Mouse (Mus musculus) embryonic fibroblast, embryonic 13.5 days (primary cell): ENCODE data around the gene Cog5. TPM values are rescaled to one million over a fixed set of nuclear protein-coding genes. Genes with fewer than 3 reads are reported as not detected.

Experiments
- H3K27ac ChIP-seq: 2 replicates; pipeline ENCODE4 v1.5.1; 2012; ENCODE audit warnings: low read length, control low read depth, inconsistent platforms; ENCODE audit not compliant: insufficient read depth
- H3K4me1 ChIP-seq: 2 replicates; pipeline ENCODE4 v1.6.1; 2011; ENCODE audit warnings: low read length; ENCODE audit not compliant: control insufficient read depth, insufficient read depth
- H3K4me3 ChIP-seq: 2 replicates; pipeline ENCODE4 v1.5.1; 2011; ENCODE audit warnings: mild to moderate bottlenecking, control low read depth, low read length; ENCODE audit not compliant: insufficient read depth
- CTCF ChIP-seq: IDR thresholded peaks from 2 replicates; pipeline ENCODE4 v1.5.1; 2011; ENCODE audit warnings: mild to moderate bottlenecking, control low read depth, low read length, moderate library complexity, borderline replicate concordance; ENCODE audit not compliant: insufficient read depth
- POLR2A ChIP-seq: IDR thresholded peaks from 2 replicates; pipeline ENCODE4 v1.6.1; 2011; ENCODE audit warnings: low read depth, mild to moderate bottlenecking, control low read depth, low read length, moderate library complexity
- polyA plus RNA-seq: library from polyadenylated mRNA; stranded (reverse); fragments of >200 nt; gene quantifications from 2 replicates; pipeline ENCODE4 v1.2.4, GENCODE M21; 2011; ENCODE audit warnings: low read depth; ENCODE audit not compliant: missing spikeins, insufficient read length

Cog5 gene
- polyA plus RNA-seq, 1 experiment = 48.3 TPM

DNA sequence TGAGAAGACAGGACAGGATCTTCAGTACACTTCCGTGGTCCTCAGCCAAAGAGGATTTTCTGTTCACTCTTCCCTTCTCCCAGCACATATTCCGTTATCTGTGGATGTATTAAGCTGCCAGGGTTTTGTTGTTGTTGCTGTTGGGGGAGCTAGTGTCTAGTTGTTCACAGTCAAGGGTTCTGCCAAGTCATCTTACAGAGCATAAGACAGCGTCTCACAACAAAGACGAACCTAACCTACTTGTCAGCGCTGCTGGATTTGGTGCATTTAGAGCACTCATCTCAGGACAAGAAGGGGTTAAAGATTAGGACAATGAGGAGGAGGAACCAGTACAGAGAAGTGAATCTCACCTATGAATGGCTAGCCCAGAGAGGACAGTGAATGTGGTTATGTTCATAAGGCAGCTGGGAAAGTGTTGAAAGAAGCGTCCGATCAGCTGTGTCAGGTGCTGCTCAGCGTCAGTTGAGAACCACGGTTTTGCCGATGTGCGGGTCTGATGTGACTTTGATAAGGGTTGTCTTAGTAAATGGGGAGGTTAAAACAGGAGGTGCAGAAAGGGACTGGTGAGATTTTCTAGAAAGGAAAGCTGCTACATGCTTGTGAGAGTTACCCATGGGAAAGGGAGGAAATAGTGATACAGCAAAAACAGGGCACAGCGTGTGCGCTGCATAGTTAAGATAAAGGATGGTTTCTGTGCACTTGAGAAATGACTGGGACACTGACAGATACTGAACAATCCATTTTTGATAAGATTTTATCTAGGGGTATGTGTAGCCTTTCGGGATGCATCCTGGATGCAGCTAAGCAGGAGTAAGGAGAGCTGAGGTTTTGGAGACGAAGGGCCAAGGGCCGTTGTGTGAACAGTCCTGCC is 208.2 kb downstream of the Cog5 start:
- TF ChIP-seq POLR2A (no peak), CTCF (no peak)
- Histone ChIP-seq H3K4me3 (no peak overlapping the region), H3K4me1 (no peaks in the 10 kb centered on the region), H3K27ac (no peak overlapping the region)

GRCm38 (mm10) chr12:31876775-31877174 is 222.1 kb downstream of the Cog5 start:
- Histone ChIP-seq H3K4me1 (no peaks in the 10 kb centered on the region), H3K27ac (no peak overlapping the region), H3K4me3 (no peak overlapping the region)
- no peak for TF ChIP-seq POLR2A
- no peak for TF ChIP-seq CTCF

- Histone ChIP-seq H3K4me3 (no peak overlapping the region), H3K4me1 (no peaks in the 10 kb centered on the region; the same call in 1 of the 2 replicates), H3K27ac (no peak overlapping the region)
- TF ChIP-seq POLR2A = no peak
- TF ChIP-seq CTCF = no peak
Observed at GRCm38 (mm10) chr12:31882736-31883135, 228.1 kb downstream of the Cog5 start.

DNA sequence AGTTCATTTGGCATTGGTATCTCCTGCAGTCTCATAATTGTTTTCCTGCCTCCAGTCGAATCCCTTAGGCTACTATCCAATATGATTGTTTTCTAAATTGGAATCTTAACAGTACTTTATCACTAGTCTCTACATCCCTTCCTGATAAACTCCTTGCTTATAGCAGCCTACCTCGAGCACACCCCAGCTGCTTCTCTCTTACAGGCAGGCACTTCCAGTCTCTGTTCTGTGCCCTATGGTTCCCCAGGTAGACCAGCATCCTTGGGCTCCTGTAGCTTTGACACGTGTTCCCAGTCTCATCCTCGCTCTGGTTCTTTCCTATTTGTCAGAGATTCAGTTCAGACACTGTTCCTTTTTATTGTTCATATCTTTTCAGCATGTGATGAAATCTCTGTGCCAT is 229.7 kb downstream of the Cog5 start:
- H3K4me1 ChIP-seq = no peaks in the 10 kb centered on the region; the same call in 1 of the 2 replicates
- no peak for TF ChIP-seq POLR2A
- TF ChIP-seq CTCF = no peak
- H3K4me3 ChIP-seq = no peak overlapping the region
- H3K27ac ChIP-seq = no peak overlapping the region

DNA sequence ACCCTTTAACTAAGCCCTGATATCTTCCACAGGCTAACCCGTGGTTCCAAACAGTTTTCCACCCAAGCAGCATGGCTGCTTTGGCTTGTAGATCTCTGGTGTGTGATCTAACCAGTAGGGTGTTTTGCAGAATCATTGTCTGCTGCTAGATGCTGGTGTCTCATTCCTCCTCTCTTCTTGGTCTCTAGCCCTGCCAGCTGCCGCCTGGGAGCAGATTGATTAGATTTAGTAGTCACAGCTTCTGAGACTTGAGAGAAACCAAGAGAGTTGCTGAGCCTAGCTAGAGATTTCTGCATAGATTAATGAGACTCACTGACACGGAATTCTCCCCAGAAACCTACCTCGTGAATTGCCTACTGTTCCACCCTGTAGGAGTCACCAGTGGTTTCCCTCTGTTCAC is 230.4 kb downstream of the Cog5 start:
- Histone ChIP-seq H3K4me3 (no peak overlapping the region), H3K27ac (no peak overlapping the region), H3K4me1 (no peaks in the 10 kb centered on the region; the same call in 1 of the 2 replicates)
- no peak for TF ChIP-seq CTCF
- no peak for TF ChIP-seq POLR2A

DNA sequence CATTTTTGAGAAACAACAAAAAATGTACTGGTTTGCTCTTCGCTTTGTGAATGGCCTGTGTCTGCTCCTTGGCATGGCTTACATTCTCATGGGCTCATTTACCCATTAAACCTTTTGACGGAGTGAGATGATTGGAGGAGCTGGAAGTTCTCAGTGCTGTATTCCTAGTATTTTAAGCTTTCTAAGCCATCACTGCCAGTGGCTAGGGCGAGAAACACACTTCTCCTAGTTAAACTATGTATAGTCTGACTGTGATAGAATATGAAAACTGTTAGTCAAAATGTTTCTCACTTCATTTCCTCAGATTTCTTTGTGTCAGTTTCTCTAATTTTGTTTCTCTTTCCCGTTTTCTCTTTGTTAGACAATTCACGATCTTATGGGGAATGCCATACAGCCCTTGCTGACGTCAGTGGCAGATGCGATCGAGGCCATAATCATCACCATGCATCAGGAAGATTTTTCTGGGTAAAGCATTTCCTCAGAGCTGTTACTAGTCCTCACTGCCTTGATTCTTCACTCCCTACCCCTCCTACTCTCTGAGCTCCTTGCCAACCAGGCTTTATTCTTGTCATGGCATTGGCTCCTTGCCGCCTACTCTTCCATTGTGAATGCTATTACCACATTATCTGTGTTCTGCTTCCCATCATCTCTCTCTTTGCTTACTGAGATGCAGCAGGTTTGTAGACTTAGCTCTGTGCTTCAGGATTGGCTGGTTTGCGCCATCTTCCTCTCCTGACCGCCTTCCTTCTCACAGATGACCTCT is 231.4 kb downstream of the Cog5 start:
- no peak overlapping the region for H3K4me3 ChIP-seq
- no peak overlapping the region for H3K27ac ChIP-seq
- TF ChIP-seq POLR2A (no peak), CTCF (no peak)
- H3K4me1 ChIP-seq = no peaks in the 10 kb centered on the region; the same call in 1 of the 2 replicates

GRCm38 (mm10) chr12:31890685-31891084 is 236.0 kb downstream of the Cog5 start:
- Histone ChIP-seq H3K27ac (no peak overlapping the region), H3K4me3 (no peak overlapping the region), H3K4me1 (no peaks in the 10 kb centered on the region; the same call in 1 of the 2 replicates)
- TF ChIP-seq CTCF (no peak), POLR2A (no peak)

GRCm38 (mm10) chr12:31892079-31892478 is 237.4 kb downstream of the Cog5 start:
- TF ChIP-seq POLR2A (no peak), CTCF (no peak)
- H3K4me1 ChIP-seq = no peaks in the 10 kb centered on the region; the same call in 1 of the 2 replicates
- H3K4me3 ChIP-seq = no peak overlapping the region
- H3K27ac ChIP-seq = no peak overlapping the region

- no peak overlapping the region for H3K27ac ChIP-seq
- no peak overlapping the region for H3K4me3 ChIP-seq
- TF ChIP-seq CTCF = no peak
- TF ChIP-seq POLR2A = no peak
- H3K4me1 ChIP-seq = no peaks in the 10 kb centered on the region; the same call in 1 of the 2 replicates
Observed at GRCm38 (mm10) chr12:31892771-31893170, 238.1 kb downstream of the Cog5 start.

- Histone ChIP-seq H3K27ac (no peak overlapping the region), H3K4me3 (no peak overlapping the region), H3K4me1 (no peaks in the 10 kb centered on the region; the same call in 1 of the 2 replicates)
- TF ChIP-seq CTCF (no peak), POLR2A (no peak)
Observed at GRCm38 (mm10) chr12:31895095-31895734, 240.5 kb downstream of the Cog5 start.
